In genomic region chrX:71963275-71963912, GRCm38 (mm10) we compare ENCODE assay signal across 9 mouse cellular contexts. TPM values are rescaled to one million over a fixed set of nuclear protein-coding genes. Genes with fewer than 3 reads are reported as not detected.
DNase-seq lines count a peak whose midpoint lies in the region; ATAC-seq lines count a peak whose summit lies in the region.
"Had no signal": no experiment of that assay in that cellular context is flagged by ENCODE, and none has a peak within 500 bp of the region (broad histone marks: within the 10 kb centered on the region; RNA-seq: fewer than 3 reads in every experiment).

No protein-coding gene starts in this region.

- H3K36me3 ChIP-seq in heart, embryonic 12.5 days = no peaks in the 10 kb centered on the region
- H3K36me3 ChIP-seq in hindbrain, embryonic 10.5 days = no peaks in the 10 kb centered on the region
- no peaks in the 10 kb centered on the region for H3K36me3 ChIP-seq in midbrain, embryonic 12.5 days

- ATAC-seq in heart, embryonic 12.5 days (ENCODE audit: insufficient number of reproducible peaks, low FRiP score) = no peak
- ATAC-seq in midbrain, embryonic 12.5 days (ENCODE audit: low FRiP score, low read depth) = peak; percentile 20; the same call in 1 of the 2 replicates

- peaks cover 34% of the 10 kb centered on the region for H3K27me3 ChIP-seq in heart, embryonic 12.5 days (replicated peaks)
- peaks cover 23% of the 10 kb centered on the region for H3K27me3 ChIP-seq in hindbrain, embryonic 10.5 days (ENCODE audit: insufficient read depth, poor library complexity, severe bottlenecking)
- H3K27me3 ChIP-seq in midbrain, embryonic 12.5 days = peaks cover 10% of the 10 kb centered on the region; the same call in 1 of the 2 replicates

- 42% methylated on average over 9 of the region's 9 CpGs for WGBS in heart, embryonic 12.5 days
- 36% methylated on average over 9 of the region's 9 CpGs for WGBS in hindbrain, embryonic 10.5 days
- 41% methylated on average over 9 of the region's 9 CpGs for WGBS in midbrain, embryonic 12.5 days

- DNase-seq in heart, adult 9 months (ENCODE audit: low spot score in 2 of 2) = no peak
- no peak for DNase-seq in hindbrain, embryonic 10.5 days (ENCODE audit: low spot score)
- DNase-seq in layer of hippocampus, adult 11-12 months (ENCODE audit: low spot score) = no peak
- DNase-seq in adrenal gland, postnatal 4 days (ENCODE audit: low spot score in 2 of 2) = no peak
- DNase-seq in testis, postnatal 10 days (ENCODE audit: low spot score) = no peak

- peak overlapping the region; percentile 79 for H3K4me2 ChIP-seq in heart, embryonic 12.5 days
- H3K4me2 ChIP-seq in midbrain, embryonic 12.5 days (replicated peaks) = peak overlapping the region; percentile 69

- peak overlapping the region; percentile 56 for H3K4me3 ChIP-seq in heart, embryonic 12.5 days
- peak overlapping the region; percentile 70 for H3K4me3 ChIP-seq in brown adipose tissue, adult 24 weeks (ENCODE audit: insufficient read depth, low read depth, low read length)
- peak overlapping the region; percentile 61 for H3K4me3 ChIP-seq in hindbrain, embryonic 10.5 days
- peak overlapping the region; percentile 52 for H3K4me3 ChIP-seq in midbrain, embryonic 12.5 days

- no peak overlapping the region for H3K27ac ChIP-seq in heart, embryonic 12.5 days (ENCODE audit: poor library complexity, severe bottlenecking)
- H3K27ac ChIP-seq in brown adipose tissue, adult 24 weeks (replicated peaks; ENCODE audit: low read depth, low read length) = peak overlapping the region; percentile 26
- peak overlapping the region; percentile 89 for H3K27ac ChIP-seq in hindbrain, embryonic 10.5 days
- no peak overlapping the region; the same call in 1 of the 2 replicates for H3K27ac ChIP-seq in midbrain, embryonic 12.5 days (replicated peaks)

- peak overlapping the region; percentile 58; the same call in 1 of the 2 replicates for H3K9ac ChIP-seq in heart, embryonic 12.5 days
- H3K9ac ChIP-seq in midbrain, embryonic 12.5 days (replicated peaks) = peak overlapping the region; percentile 57; the same call in 1 of the 2 replicates

- no peaks in the 10 kb centered on the region for H3K9me3 ChIP-seq in heart, embryonic 12.5 days (replicated peaks)
- peaks cover 4% of the 10 kb centered on the region; the same call in 1 of the 2 replicates for H3K9me3 ChIP-seq in hindbrain, embryonic 10.5 days
- H3K9me3 ChIP-seq in midbrain, embryonic 12.5 days = no peaks in the 10 kb centered on the region

- no peaks in the 10 kb centered on the region for H3K4me1 ChIP-seq in heart, embryonic 12.5 days (replicated peaks)
- H3K4me1 ChIP-seq in brown adipose tissue, adult 24 weeks (ENCODE audit: control insufficient read depth, insufficient read depth, insufficient read length, low read length) = no peaks in the 10 kb centered on the region
- peaks cover 8% of the 10 kb centered on the region for H3K4me1 ChIP-seq in hindbrain, embryonic 10.5 days (replicated peaks)
- peaks cover 5% of the 10 kb centered on the region; the same call in 1 of the 2 replicates for H3K4me1 ChIP-seq in midbrain, embryonic 12.5 days

RNA-seq across cellular contexts. Expression of gene Prrg3, which starts 1.0 kb away (rescaled TPM):
- 6.0 and 6.3 TPM in 2 replicates for polyA plus RNA-seq in heart, embryonic 12.5 days (2016; fragmentation: Nextera tagmentation; extraction: Ambion mirVana)
- polyA plus RNA-seq in brown adipose tissue, adult 24 weeks (2012; ENCODE audit: insufficient read depth, insufficient read length, missing spikeins) = 5.0 and 10.8 TPM in 2 replicates
- polyA plus RNA-seq in hindbrain, embryonic 10.5 days (2016; fragmentation: Nextera tagmentation; extraction: Ambion mirVana) = 6.8 and 8.4 TPM in 2 replicates
- polyA plus RNA-seq in midbrain, embryonic 12.5 days (2016; fragmentation: Nextera tagmentation; extraction: Ambion mirVana) = 9.3 and 12.4 TPM in 2 replicates
- total RNA-seq in adrenal gland, postnatal 4 days (2021) = 10 to 100 TPM; 27.8 to 29.4 TPM

RNA-seq across cellular contexts. Expression of gene Fate1, which starts 9.4 kb away (rescaled TPM):
- polyA plus RNA-seq in heart, embryonic 12.5 days (2016; fragmentation: Nextera tagmentation; extraction: Ambion mirVana) = not detected in 2 replicates
- polyA plus RNA-seq in brown adipose tissue, adult 24 weeks (2012; ENCODE audit: insufficient read depth, insufficient read length, missing spikeins) = not detected in 2 replicates
- polyA plus RNA-seq in hindbrain, embryonic 10.5 days (2016; fragmentation: Nextera tagmentation; extraction: Ambion mirVana) = not detected in 2 replicates
- not detected in 2 replicates for polyA plus RNA-seq in midbrain, embryonic 12.5 days (2016; fragmentation: Nextera tagmentation; extraction: Ambion mirVana)
- 1 to 10 TPM in 1 of 2 experiments, under 1 TPM in 1; 0.28 to 1.5 TPM for total RNA-seq in adrenal gland, postnatal 4 days (2021)
- polyA plus RNA-seq: liver, embryonic 16.5 days had no signal

RNA-seq across cellular contexts. Expression of gene Cnga2, which starts 28.3 kb away (rescaled TPM):
- 0.06 TPM in 1 of 2 replicates, not detected in the other for polyA plus RNA-seq in heart, embryonic 12.5 days (2016; fragmentation: Nextera tagmentation; extraction: Ambion mirVana)
- polyA plus RNA-seq in brown adipose tissue, adult 24 weeks (2012; ENCODE audit: insufficient read depth, insufficient read length, missing spikeins) = not detected in 2 replicates
- 0.05 TPM in 1 of 2 replicates, not detected in the other for polyA plus RNA-seq in hindbrain, embryonic 10.5 days (2016; fragmentation: Nextera tagmentation; extraction: Ambion mirVana)
- 0.07 TPM in 1 of 2 replicates, not detected in the other for polyA plus RNA-seq in midbrain, embryonic 12.5 days (2016; fragmentation: Nextera tagmentation; extraction: Ambion mirVana)
- total RNA-seq in adrenal gland, postnatal 4 days (2021) = 1 to 10 TPM in 1 of 2 experiments, under 1 TPM in 1; 0.51 to 1.1 TPM

RNA-seq across cellular contexts. Expression of gene Gm1141, which starts 42.6 kb away (rescaled TPM):
- polyA plus RNA-seq in heart, embryonic 12.5 days (2016; fragmentation: Nextera tagmentation; extraction: Ambion mirVana) = 0.17 TPM in 1 of 2 replicates, not detected in the other
- not detected in 2 replicates for polyA plus RNA-seq in brown adipose tissue, adult 24 weeks (2012; ENCODE audit: insufficient read depth, insufficient read length, missing spikeins)
- polyA plus RNA-seq in hindbrain, embryonic 10.5 days (2016; fragmentation: Nextera tagmentation; extraction: Ambion mirVana) = 0.12 and 0.25 TPM in 2 replicates
- not detected in 2 replicates for polyA plus RNA-seq in midbrain, embryonic 12.5 days (2016; fragmentation: Nextera tagmentation; extraction: Ambion mirVana)
- under 1 TPM in 1 of 2 experiments, not detected in 1; 0.39 TPM for total RNA-seq in adrenal gland, postnatal 4 days (2021)

Comparison
In these comparisons a context has a peak if more than half of its experiments do, and no peak if none do; other contexts are left out.
1. H3K27ac ChIP-seq: peak in brown adipose tissue, adult 24 weeks (single experiment) and hindbrain, embryonic 10.5 days (single experiment); none in heart, embryonic 12.5 days (single experiment) and midbrain, embryonic 12.5 days (single experiment).
2. Peak in every context shown above with its lines, with median percentiles within 50 percentile points of each other: H3K4me3 ChIP-seq.